Mouse (Mus musculus) embryonic facial prominence, embryonic 11.5 days (tissue): ENCODE data around the gene Fam174a. TPM values are rescaled to one million over a fixed set of nuclear protein-coding genes. Genes with fewer than 3 reads are reported as not detected.

ENCODE experiments used
- ATAC-seq: fragments of 200-750 bp; cut with Nextera tagmentation; replicated peaks from 2 replicates; pipeline ENCODE4 v1.8.0; 2017; ENCODE audit warnings: low read depth; ENCODE audit not compliant: insufficient number of reproducible peaks, low FRiP score, low TSS enrichment
- DNase-seq: peaks from one replicate; pipeline ENCODE4 v3.0.0-alpha.2; 2015; ENCODE audit warnings: low spot score
- H3K27ac ChIP-seq: fragments of 300-500 bp; sonication (generic); replicated peaks from 2 replicates; pipeline ENCODE4 v1.5.1; 2014; ENCODE audit warnings: mild to moderate bottlenecking, low read depth, low read length, control low read depth
- H3K27me3 ChIP-seq: fragments of 300-500 bp; sonication (generic); 2 replicates; pipeline ENCODE4 v1.6.1; 2014; ENCODE audit warnings: mild to moderate bottlenecking, low read length, moderate library complexity, mixed read lengths; ENCODE audit not compliant: control insufficient read depth, insufficient read depth
- H3K36me3 ChIP-seq: fragments of 300-500 bp; sonication (generic); replicated peaks from 2 replicates; pipeline ENCODE4 v1.6.1; 2014; ENCODE audit warnings: low read depth, mild to moderate bottlenecking, low read length, moderate library complexity, mixed read lengths; ENCODE audit not compliant: control insufficient read depth, insufficient read depth
- H3K4me1 ChIP-seq: fragments of 300-500 bp; sonication (generic); 2 replicates; pipeline ENCODE4 v1.6.1; 2014; ENCODE audit warnings: low read length, mixed read lengths; ENCODE audit not compliant: control insufficient read depth, insufficient read depth
- H3K4me2 ChIP-seq: fragments of 300-500 bp; sonication (generic); 2 replicates; pipeline ENCODE4 v1.6.1; 2014; ENCODE audit warnings: low read depth, mild to moderate bottlenecking, control low read depth, low read length, moderate library complexity
- H3K4me3 ChIP-seq: fragments of 300-500 bp; sonication (generic); 2 replicates; pipeline ENCODE4 v1.5.1; 2014; ENCODE audit warnings: low read depth, low read length, control low read depth
- H3K9ac ChIP-seq: fragments of 300-500 bp; sonication (generic); replicated peaks from 2 replicates; pipeline ENCODE4 v1.6.1; 2014; ENCODE audit warnings: mild to moderate bottlenecking, control low read depth, low read length
- H3K9me3 ChIP-seq: fragments of 300-500 bp; sonication (generic); replicated peaks from 2 replicates; pipeline ENCODE4 v1.6.1; 2016; ENCODE audit warnings: mild to moderate bottlenecking, low read length, inconsistent platforms, mixed read lengths; ENCODE audit not compliant: control insufficient read depth
- WGBS: fragments of 180-500 bp; shearing (Covaris S2); extraction: QIAGEN DNeasy Blood & Tissue Kit; methylation state at CpG from one replicate; pipeline ENCODE4 v1.1.7; 2014; 5-methylcytosine and 5-hydroxymethylcytosine counted together
- polyA plus RNA-seq: library from polyadenylated mRNA; unstranded; fragments of >200 nt; fragmentation: Nextera tagmentation; extraction: Ambion mirVana; gene quantifications from 2 replicates; pipeline ENCODE4 v1.2.1, GENCODE M21; 2014

Fam174a gene
- polyA plus RNA-seq, 1 experiment from 2014 or later, result 20.5 TPM

- Histone ChIP-seq H3K27ac (no peak overlapping the region), H3K36me3 (no peaks in the 10 kb centered on the region), H3K4me2 (no peak overlapping the region), H3K9ac (no peak overlapping the region), H3K4me1 (no peaks in the 10 kb centered on the region), H3K9me3 (no peaks in the 10 kb centered on the region), H3K27me3 (no peaks in the 10 kb centered on the region), H3K4me3 (no peak overlapping the region)
- DNase-seq (no peak), ATAC-seq (no peak)
- WGBS, result 74% methylated on average over 4 of the region's 4 CpGs
Observed at GRCm38 (mm10) chr1:95366616-95367373, 53.4 kb downstream of the Fam174a start.

GRCm38 (mm10) chr1:95367748-95368147, 54.3 kb downstream of the Fam174a start:
- Histone ChIP-seq H3K4me3 (no peak overlapping the region), H3K4me1 (no peaks in the 10 kb centered on the region), H3K9ac (no peak overlapping the region), H3K9me3 (no peaks in the 10 kb centered on the region), H3K4me2 (no peak overlapping the region), H3K27me3 (no peaks in the 10 kb centered on the region), H3K36me3 (no peaks in the 10 kb centered on the region), H3K27ac (no peak overlapping the region)
- no peak for DNase-seq
- 90% methylated on average over 4 of the region's 4 CpGs for WGBS
- ATAC-seq, result no peak

- H3K4me1 ChIP-seq, result no peaks in the 10 kb centered on the region
- H3K4me3 ChIP-seq, result no peak overlapping the region
- H3K9ac ChIP-seq, result no peak overlapping the region
- H3K9me3 ChIP-seq, result no peaks in the 10 kb centered on the region
- H3K36me3 ChIP-seq, result no peaks in the 10 kb centered on the region
- no peak overlapping the region for H3K4me2 ChIP-seq
- H3K27me3 ChIP-seq, result no peaks in the 10 kb centered on the region
- DNase-seq (no peak), ATAC-seq (no peak)
- WGBS, result 74% methylated on average over 6 of the region's 6 CpGs
- H3K27ac ChIP-seq, result no peak overlapping the region
Observed at GRCm38 (mm10) chr1:95375443-95375842, 62.0 kb downstream of the Fam174a start.

- no peaks in the 10 kb centered on the region for H3K4me1 ChIP-seq
- 85% methylated on average over 2 of the region's 2 CpGs for WGBS
- H3K4me2 ChIP-seq, result no peak overlapping the region
- H3K9ac ChIP-seq, result no peak overlapping the region
- H3K27ac ChIP-seq, result no peak overlapping the region
- ATAC-seq (no peak), DNase-seq (no peak)
- H3K36me3 ChIP-seq, result no peaks in the 10 kb centered on the region
- H3K4me3 ChIP-seq, result no peak overlapping the region
- no peaks in the 10 kb centered on the region for H3K9me3 ChIP-seq
- no peaks in the 10 kb centered on the region for H3K27me3 ChIP-seq
Observed at GRCm38 (mm10) chr1:95381028-95381427, 67.6 kb downstream of the Fam174a start.
